Mouse (Mus musculus) intestine, embryonic 14.5 days (tissue): ENCODE data around the gene Synm. TPM values are rescaled to one million over a fixed set of nuclear protein-coding genes. Genes with fewer than 3 reads are reported as not detected.

Experiments used
- ATAC-seq: fragments of 200-750 bp; cut with Nextera tagmentation; replicated peaks from 2 replicates; pipeline ENCODE4 v1.8.0; 2017; ENCODE audit warnings: low read depth, moderate number of reproducible peaks, moderate TSS enrichment, moderate library complexity; ENCODE audit not compliant: low FRiP score, low TSS enrichment
- DNase-seq: peaks from one replicate; pipeline ENCODE4 v3.0.0-alpha.2; 2018; ENCODE audit warnings: low spot score
- H3K27ac ChIP-seq: fragments of 300-500 bp; sonication (generic); 2 replicates; pipeline ENCODE4 v1.5.1; 2014; ENCODE audit warnings: low read depth, mild to moderate bottlenecking, control low read depth
- H3K27me3 ChIP-seq: fragments of 300-500 bp; sonication (generic); replicated peaks from 2 replicates; pipeline ENCODE4 v1.6.1; 2014; ENCODE audit warnings: low read length, control low read depth; ENCODE audit not compliant: control insufficient read depth, insufficient read depth
- H3K36me3 ChIP-seq: fragments of 300-500 bp; sonication (generic); 2 replicates; pipeline ENCODE4 v1.6.1; 2014; ENCODE audit warnings: low read length, control low read depth; ENCODE audit not compliant: control insufficient read depth, insufficient read depth
- H3K4me1 ChIP-seq: fragments of 300-500 bp; sonication (generic); replicated peaks from 2 replicates; pipeline ENCODE4 v1.6.1; 2014; ENCODE audit warnings: low read length, control low read depth, mixed read lengths; ENCODE audit not compliant: control insufficient read depth, insufficient read depth
- H3K4me2 ChIP-seq: fragments of 300-500 bp; sonication (generic); 2 replicates; pipeline ENCODE4 v1.6.1; 2014; ENCODE audit warnings: low read length
- H3K4me3 ChIP-seq: fragments of 300-500 bp; sonication (generic); 2 replicates; pipeline ENCODE4 v1.5.1; 2014; ENCODE audit warnings: low read depth, low read length, control low read depth, mixed read lengths
- H3K9ac ChIP-seq: fragments of 300-500 bp; sonication (generic); 2 replicates; pipeline ENCODE4 v1.6.1; 2014; ENCODE audit warnings: mild to moderate bottlenecking, low read length
- H3K9me3 ChIP-seq: fragments of 300-500 bp; sonication (generic); 2 replicates; pipeline ENCODE4 v1.6.1; 2016; ENCODE audit warnings: low read length, control low read depth; ENCODE audit not compliant: control insufficient read depth
- WGBS: fragments of 180-500 bp; shearing (Covaris S2); extraction: QIAGEN DNeasy Blood & Tissue Kit; methylation state at CpG from one replicate; pipeline ENCODE4 v1.1.7; 2014; 5-methylcytosine and 5-hydroxymethylcytosine counted together
- polyA plus RNA-seq: library from polyadenylated mRNA; unstranded; fragments of >200 nt; fragmentation: Nextera tagmentation; extraction: Ambion mirVana; gene quantifications from 2 replicates; pipeline ENCODE4 v1.2.1, GENCODE M21; 2014

Synm gene
- polyA plus RNA-seq, 1 experiment from 2014 or later, result 2.3 TPM

- no peak; the same call in 1 of the 2 replicates for ATAC-seq
Measured at GRCm38 (mm10) chr7:67700846-67701245, 58.7 kb downstream of the Synm start.

DNA sequence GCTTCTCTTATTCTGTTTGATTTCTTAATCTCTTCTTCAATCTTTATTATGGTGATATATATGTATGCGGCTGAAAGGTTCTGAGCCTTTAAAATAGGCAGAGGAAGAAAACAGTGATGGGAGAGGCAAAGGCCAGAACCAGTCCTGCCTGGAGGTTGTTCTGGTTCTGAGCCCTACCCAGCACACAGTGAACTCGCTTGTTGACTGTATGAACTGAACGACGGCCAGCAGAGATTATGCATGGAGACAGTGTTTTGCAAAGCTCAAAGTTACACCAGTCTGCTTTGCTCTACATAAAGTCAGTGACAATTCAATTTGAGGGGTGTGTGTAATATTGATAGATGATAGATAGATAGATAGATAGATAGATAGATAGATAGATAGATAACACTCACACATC, 60.2 kb downstream of the Synm start:
- H3K27me3 ChIP-seq, result no peaks in the 10 kb centered on the region
- H3K4me2 ChIP-seq, result no peak overlapping the region
- 0 out of 2 replicates have a peak, but pooled peaks cover 5% of the 10 kb centered on the region for H3K4me1 ChIP-seq
- no peak for ATAC-seq
- H3K27ac ChIP-seq, result no peak overlapping the region
- WGBS, result 88% methylated on average over 4 of the region's 4 CpGs
- no peak for DNase-seq
- no peak overlapping the region for H3K9ac ChIP-seq
- H3K9me3 ChIP-seq, result no peaks in the 10 kb centered on the region
- H3K4me3 ChIP-seq, result no peak overlapping the region
- H3K36me3 ChIP-seq, result peaks cover 20% of the 10 kb centered on the region; the same call in 1 of the 2 replicates

More at GRCm38 (mm10) chr7:67700846-67701245, 58.7 kb downstream of the Synm start:
- Histone ChIP-seq H3K4me2 (no peak overlapping the region), H3K27ac (peak overlapping the region; percentile 64; the same call in 1 of the 2 replicates), H3K9me3 (no peaks in the 10 kb centered on the region), H3K4me1 (0 out of 2 replicates have a peak, but pooled peaks cover 5% of the 10 kb centered on the region), H3K4me3 (no peak overlapping the region), H3K9ac (no peak overlapping the region), H3K27me3 (no peaks in the 10 kb centered on the region), H3K36me3 (peaks cover 25% of the 10 kb centered on the region; the same call in 1 of the 2 replicates)
- peak; percentile 64 for DNase-seq

DNA sequence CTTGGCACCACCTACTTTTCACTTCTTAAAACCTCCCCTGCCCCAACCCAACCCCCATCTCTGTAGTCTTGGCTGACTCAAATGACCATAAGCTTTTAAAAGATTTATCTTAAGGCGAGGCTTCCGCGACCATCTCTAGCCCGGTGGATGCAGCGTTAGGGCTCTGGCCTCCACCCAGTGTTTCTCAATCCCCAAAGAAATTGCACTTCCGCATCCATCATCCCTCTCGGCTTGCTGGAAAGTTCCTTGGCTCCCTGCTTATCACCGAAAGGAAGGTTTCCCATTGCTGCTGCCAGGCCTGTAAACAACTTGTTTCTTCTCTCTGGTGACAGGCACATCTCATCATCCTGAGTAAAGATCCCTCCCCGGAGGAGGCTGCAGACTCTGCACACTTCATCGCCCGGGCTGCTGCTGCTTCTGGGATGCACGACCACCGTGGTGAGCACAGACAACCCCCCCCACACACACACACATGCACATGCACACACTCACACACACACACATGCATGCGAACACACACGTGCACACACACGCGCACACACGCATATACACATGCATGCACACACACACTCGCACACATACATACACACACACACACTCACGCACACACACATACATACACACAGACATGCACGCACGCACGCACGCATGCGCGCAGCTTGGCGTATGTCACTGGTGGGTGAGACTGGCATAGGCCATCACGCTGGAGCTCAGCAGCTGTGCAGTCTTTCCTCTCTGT, 61.5 kb downstream of the Synm start:
- Histone ChIP-seq H3K4me3 (no peak overlapping the region), H3K27ac (no peak overlapping the region), H3K4me1 (0 out of 2 replicates have a peak, but pooled peaks cover 5% of the 10 kb centered on the region), H3K27me3 (no peaks in the 10 kb centered on the region), H3K4me2 (no peak overlapping the region), H3K9me3 (no peaks in the 10 kb centered on the region), H3K9ac (no peak overlapping the region), H3K36me3 (peaks cover 15% of the 10 kb centered on the region; the same call in 1 of the 2 replicates)
- no peak for ATAC-seq
- no peak for DNase-seq
- WGBS, result 91% methylated on average over 28 of the region's 28 CpGs

DNA sequence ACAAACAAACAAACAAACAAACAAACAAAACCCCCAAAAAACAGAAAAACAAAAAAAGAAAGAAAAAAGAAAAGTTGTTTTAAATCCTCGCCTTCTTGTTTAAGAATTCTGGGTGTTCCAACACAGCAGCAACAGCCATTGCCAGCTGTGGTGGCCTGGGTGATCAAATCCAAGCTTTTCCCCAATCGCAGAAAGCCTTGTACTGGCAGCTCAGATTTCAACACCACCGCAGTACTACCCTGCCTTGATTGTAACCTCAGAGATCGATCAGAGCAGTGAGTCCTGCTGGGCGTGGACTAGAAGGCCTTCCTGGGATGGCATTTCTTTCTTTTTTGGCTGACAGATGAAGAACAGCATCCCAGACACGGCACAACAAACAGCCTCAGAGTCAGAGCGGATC, 63.6 kb downstream of the Synm start:
- H3K9me3 ChIP-seq, result no peaks in the 10 kb centered on the region
- WGBS, result 82% methylated on average over 7 of the region's 7 CpGs
- H3K4me3 ChIP-seq, result no peak overlapping the region
- ATAC-seq (no peak), DNase-seq (no peak)
- no peak overlapping the region for H3K9ac ChIP-seq
- H3K4me2 ChIP-seq, result no peak overlapping the region
- H3K36me3 ChIP-seq, result peaks cover 15% of the 10 kb centered on the region; the same call in 1 of the 2 replicates
- no peak overlapping the region for H3K27ac ChIP-seq
- H3K27me3 ChIP-seq, result no peaks in the 10 kb centered on the region
- 0 out of 2 replicates have a peak, but pooled peaks cover 3% of the 10 kb centered on the region for H3K4me1 ChIP-seq

DNA sequence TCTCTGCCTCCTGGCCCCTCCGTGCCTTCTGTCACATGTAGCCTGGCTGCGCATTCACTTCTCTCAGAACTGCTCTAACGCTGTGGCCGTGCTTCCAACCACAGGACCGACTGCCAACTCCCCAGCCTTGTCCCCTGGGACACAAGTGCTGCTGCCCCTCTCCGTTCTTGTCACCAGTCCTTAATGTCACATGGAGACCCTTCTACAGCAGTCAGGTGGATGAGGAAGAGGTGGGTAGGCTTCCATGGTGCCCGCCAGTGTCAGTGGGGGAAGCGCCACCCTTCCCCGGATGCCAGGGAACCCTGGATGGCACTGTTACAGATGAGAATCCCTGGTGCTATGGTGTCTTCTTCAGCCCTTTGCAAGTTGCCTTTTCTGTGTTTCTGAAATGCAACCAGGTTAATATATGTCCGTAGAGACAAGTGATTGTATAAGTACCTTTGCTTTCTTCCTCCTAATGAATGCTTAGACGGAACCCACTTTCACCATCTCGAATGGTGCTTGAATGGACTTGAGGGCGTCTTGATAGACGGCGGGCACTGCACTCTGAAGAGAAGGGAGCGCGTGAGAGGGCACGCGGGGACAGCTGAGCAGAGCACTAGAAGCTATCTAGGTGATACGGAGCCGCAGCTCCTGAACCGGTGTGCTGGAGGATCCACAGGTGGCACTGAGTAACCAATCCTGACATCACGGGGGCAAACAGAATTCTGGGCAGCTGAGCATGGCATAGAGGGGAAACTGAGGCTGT, 66.6 kb downstream of the Synm start:
- WGBS, result 93% methylated on average over 23 of the region's 23 CpGs
- ATAC-seq, result no peak
- Histone ChIP-seq H3K4me3 (no peak overlapping the region), H3K9ac (no peak overlapping the region), H3K4me2 (no peak overlapping the region), H3K36me3 (peaks cover 7% of the 10 kb centered on the region; the same call in 1 of the 2 replicates), H3K27me3 (no peaks in the 10 kb centered on the region), H3K27ac (no peak overlapping the region), H3K4me1 (no peaks in the 10 kb centered on the region), H3K9me3 (no peaks in the 10 kb centered on the region)
- DNase-seq, result no peak

- H3K27ac ChIP-seq, result no peak overlapping the region
Measured at GRCm38 (mm10) chr7:67692141-67692540, 67.4 kb downstream of the Synm start.

GRCm38 (mm10) chr7:67691036-67691435, 68.5 kb downstream of the Synm start:
- Histone ChIP-seq H3K9me3 (no peaks in the 10 kb centered on the region), H3K27ac (no peak overlapping the region), H3K9ac (no peak overlapping the region), H3K4me2 (no peak overlapping the region), H3K4me1 (no peaks in the 10 kb centered on the region), H3K27me3 (no peaks in the 10 kb centered on the region), H3K4me3 (no peak overlapping the region), H3K36me3 (peaks cover 7% of the 10 kb centered on the region; the same call in 1 of the 2 replicates)
- DNase-seq (no peak), ATAC-seq (no peak)
- WGBS, result 64% methylated on average over 6 of the region's 6 CpGs

More at GRCm38 (mm10) chr7:67692141-67692540, 67.4 kb downstream of the Synm start:
- H3K27me3 ChIP-seq, result no peaks in the 10 kb centered on the region
- H3K4me3 ChIP-seq, result no peak overlapping the region
- ATAC-seq (no peak), DNase-seq (no peak)
- H3K4me2 ChIP-seq, result no peak overlapping the region
- WGBS, result 67% methylated on average over 3 of the region's 3 CpGs
- H3K36me3 ChIP-seq, result peaks cover 7% of the 10 kb centered on the region; the same call in 1 of the 2 replicates
- no peak overlapping the region for H3K9ac ChIP-seq
- no peaks in the 10 kb centered on the region for H3K4me1 ChIP-seq
- H3K9me3 ChIP-seq, result no peaks in the 10 kb centered on the region

- H3K27me3 ChIP-seq, result no peaks in the 10 kb centered on the region
- ATAC-seq (no peak), DNase-seq (no peak)
- H3K4me2 ChIP-seq, result no peak overlapping the region
- no peak overlapping the region for H3K27ac ChIP-seq
- H3K4me1 ChIP-seq, result no peaks in the 10 kb centered on the region
- peaks cover 14% of the 10 kb centered on the region for H3K36me3 ChIP-seq
- 0 out of 2 replicates have a peak, but pooled peaks cover 2% of the 10 kb centered on the region for H3K9me3 ChIP-seq
- H3K9ac ChIP-seq, result no peak overlapping the region
- 90% methylated on average over 7 of the region's 7 CpGs for WGBS
- H3K4me3 ChIP-seq, result no peak overlapping the region
Measured at GRCm38 (mm10) chr7:67689793-67690192, 69.7 kb downstream of the Synm start.
